Mouse (Mus musculus): Measurements from ENCODE around the gene Def6.

GRCm38 (mm10) chr17:28197646-28198045 is 9.9 kb upstream of the Def6 start:
- TF ChIP-seq POLR2AphosphoS2 (IDR thresholded peaks at IDR 0.05; ENCODE audit: insufficient read length, low read depth): no peak
- TF ChIP-seq TCF12 (IDR thresholded peaks at IDR 0.05; ENCODE audit: insufficient read depth, poor library complexity, severe bottlenecking): no peak
- TF ChIP-seq POLR2A (IDR thresholded peaks at IDR 0.05; ENCODE audit: insufficient read length, low read depth): no peak
- no peak for TF ChIP-seq USF1 (IDR thresholded peaks at IDR 0.05; ENCODE audit: low read depth)

Data from myocyte (in vitro differentiated cells).